Mouse (Mus musculus) left cerebral cortex, postnatal 4 days (tissue): ENCODE results near the gene Helz2. TPM values are rescaled to one million over a fixed set of nuclear protein-coding genes. Genes with fewer than 3 reads are reported as not detected.

Experiments
- DNase-seq: peaks from one replicate; pipeline ENCODE4 v3.0.0-alpha.2; 2022
- intact Hi-C: fragments of 180-260 bp; cut with DNase I; formaldehyde crosslinking; loops from one replicate; pipeline ENCODE4 v1.15.1; 2025
- total RNA-seq, 2 experiments: library from RNA; stranded (reverse); gene quantifications; 2 replicates each; pipeline ENCODE4 v1.2.3; 2021

The Helz2 gene
- total RNA-seq, 2 experiments from 2014 or later = 1.4 to 1.5 TPM

DNA sequence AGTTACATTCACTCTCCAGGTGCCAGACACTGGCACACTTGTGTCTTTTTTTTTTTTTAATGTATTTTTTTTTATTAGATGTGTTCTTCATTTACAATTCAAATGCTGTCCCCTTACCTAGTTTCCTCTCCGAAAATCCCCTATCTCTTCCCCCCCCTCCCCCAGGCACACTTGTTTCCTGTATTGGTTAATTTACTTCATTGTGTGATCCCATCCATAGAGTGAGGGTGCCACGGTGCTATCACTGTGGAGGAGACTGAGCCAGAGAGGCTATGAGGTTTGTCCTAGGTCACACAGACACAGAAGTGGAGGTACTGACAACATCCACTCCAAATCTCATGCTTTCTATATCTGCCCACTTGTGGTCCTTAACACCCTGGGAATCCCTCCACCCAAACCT is 3.0 kb downstream of the Helz2 start:
- intact Hi-C loops = no loop called here
- no peak for DNase-seq

DNA sequence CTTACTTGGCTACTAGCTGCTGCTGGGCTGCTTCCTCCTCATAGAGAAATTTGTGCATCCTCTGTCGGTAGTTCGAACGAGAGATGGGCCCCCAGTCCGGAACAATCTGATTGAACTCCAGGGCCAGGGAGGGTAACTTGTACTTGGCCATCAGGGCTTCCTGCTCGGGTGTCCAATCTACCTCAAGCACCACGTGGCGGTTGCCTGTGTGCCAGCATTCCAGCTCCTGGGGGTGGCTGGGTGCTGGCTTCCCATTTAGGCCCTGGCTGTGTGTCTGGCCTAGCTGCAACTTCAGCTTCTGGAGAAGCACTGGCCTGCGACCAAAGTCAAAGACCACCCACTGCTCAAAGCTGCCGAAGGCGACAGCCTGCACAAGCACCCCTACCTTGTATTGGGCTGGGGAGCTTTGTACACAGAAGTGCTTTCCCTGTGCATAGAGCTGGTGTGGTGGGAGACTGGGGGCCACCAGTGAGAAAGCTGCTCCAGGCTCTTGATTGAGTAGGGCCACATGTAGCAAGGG is 3.7 kb downstream of the Helz2 start:
- DNase-seq = peak; percentile 81
- intact Hi-C loops = no loop called here

DNA sequence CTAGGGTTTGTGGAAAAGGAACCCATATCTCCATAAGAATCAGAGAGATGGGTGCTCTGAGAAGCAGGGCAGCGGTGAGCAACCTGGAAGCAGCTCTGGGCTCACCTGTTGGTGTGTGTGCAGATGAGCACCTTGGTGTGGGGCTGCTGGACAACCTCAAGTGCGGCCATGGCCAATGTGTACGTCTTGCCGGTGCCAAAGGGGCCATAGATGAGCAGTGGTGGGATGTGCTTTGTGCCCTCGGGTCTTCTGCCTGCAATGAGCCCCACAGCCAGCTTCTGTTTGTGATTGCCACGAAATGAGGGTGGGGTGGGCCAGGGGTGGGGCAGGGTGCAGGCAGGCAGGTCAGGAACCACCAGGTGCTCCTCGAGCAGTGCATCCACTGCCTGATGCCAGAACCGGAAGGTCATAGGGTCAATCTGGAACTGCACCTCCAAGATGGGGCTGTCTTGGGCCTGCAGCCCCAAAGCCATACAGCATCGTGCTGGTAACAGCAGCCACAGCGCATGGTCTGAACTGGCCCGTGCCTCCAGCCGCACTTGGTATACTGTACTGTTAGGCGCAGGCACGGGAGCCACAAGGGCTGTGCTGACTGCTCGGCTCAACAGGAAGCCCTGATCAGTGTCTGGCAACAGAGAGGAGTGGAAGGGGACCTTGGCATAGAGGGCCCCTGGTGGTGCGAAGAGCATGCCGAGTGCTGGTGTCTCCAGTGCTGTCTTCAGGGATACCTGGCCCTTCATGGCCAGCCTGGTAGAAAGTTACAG is 4.4 kb downstream of the Helz2 start:
- no peak for DNase-seq
- intact Hi-C loops = no loop called here

DNA sequence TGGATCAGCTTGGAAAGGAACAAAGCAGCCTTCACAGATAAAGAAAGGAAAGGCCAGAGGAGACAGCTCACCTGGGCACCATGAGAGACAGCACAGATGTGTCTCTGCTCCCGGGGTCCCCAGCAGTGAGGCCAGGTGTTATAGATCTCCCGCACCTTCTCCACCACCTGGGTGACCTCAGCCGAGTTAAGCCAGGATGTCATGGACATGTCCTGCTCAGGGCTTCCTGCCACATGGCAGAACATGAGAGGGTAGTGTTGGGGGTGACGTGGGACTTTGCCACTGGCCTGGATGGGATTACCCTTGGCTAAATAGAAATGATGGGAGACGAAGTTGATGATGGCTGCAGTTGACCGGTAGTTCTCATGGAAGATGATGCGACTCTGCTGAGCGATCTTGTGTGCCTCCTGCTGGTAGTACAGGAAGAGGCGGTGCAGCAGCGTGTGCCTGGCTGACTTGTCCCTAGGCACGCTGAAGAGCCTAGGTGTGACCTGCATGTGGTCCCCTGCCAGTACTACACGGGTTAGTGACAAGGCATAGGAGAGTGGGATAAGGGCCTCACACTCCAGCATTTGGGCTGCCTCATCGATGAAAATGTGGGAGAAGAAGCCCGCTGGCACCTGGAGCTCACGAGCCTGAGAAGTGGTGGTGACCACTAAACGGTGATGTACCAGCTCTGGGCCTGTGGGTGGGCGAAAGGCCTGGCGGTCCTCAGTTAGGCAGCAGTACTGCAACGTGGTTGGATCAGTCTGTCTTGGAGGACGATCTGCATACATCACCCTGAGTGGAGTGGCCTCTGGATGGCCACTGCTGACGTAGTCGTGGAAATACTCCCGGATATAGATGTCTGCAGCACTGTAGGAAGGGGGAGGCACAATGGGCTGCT is 5.9 kb downstream of the Helz2 start:
- intact Hi-C loops = no loop called here
- DNase-seq = no peak

- DNase-seq = no peak
- intact Hi-C loops = no loop called here
Measured at GRCm38 (mm10) chr2:181234680-181235079, 7.1 kb downstream of the Helz2 start.

GRCm38 (mm10) chr2:181233443-181233842 is 8.4 kb downstream of the Helz2 start:
- intact Hi-C loops = no loop called here

DNA sequence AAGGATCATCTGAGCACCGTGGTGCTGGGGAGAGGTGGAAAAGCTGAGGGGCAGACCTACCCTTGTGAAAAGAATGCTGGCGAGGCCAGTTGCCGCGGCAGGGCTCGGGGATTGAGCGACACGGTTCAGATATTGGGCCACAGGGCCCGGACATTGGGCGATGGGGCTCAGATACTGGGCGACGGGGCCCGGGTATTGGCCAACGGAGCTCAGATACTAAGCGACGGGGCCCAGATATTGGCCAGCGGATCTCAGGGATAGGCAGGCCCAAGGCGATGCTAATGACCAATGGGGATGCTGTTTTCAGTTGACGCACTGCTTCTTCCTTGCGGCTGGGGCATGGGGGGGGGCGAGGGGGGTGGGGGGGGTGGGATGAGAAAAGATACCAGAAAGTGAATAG is 10.7 kb downstream of the Helz2 start:
- intact Hi-C loops = no loop called here
- DNase-seq = no peak

More at GRCm38 (mm10) chr2:181233443-181233842, 8.4 kb downstream of the Helz2 start:
- DNase-seq = no peak

- intact Hi-C loops = no loop called here
- no peak for DNase-seq
Measured at GRCm38 (mm10) chr2:181228335-181228734, 13.5 kb downstream of the Helz2 start.

- intact Hi-C loops = no loop called here
- DNase-seq = no peak
Measured at GRCm38 (mm10) chr2:181227122-181227521, 14.7 kb downstream of the Helz2 start.

GRCm38 (mm10) chr2:181224994-181225393 is 16.8 kb downstream of the Helz2 start:
- no peak for DNase-seq
- intact Hi-C loops = no loop called here

GRCm38 (mm10) chr2:181220361-181220760 is 21.5 kb downstream of the Helz2 start:
- intact Hi-C loops = no loop called here
- no peak for DNase-seq

- DNase-seq = peak; percentile 69
- intact Hi-C loops = no loop called here
Measured at GRCm38 (mm10) chr2:181219538-181220216, 22.1 kb downstream of the Helz2 start, which contains the start of gene Fndc11. Gene Fndc11, plus strand, starts transcription at chr2:181220013.

DNA sequence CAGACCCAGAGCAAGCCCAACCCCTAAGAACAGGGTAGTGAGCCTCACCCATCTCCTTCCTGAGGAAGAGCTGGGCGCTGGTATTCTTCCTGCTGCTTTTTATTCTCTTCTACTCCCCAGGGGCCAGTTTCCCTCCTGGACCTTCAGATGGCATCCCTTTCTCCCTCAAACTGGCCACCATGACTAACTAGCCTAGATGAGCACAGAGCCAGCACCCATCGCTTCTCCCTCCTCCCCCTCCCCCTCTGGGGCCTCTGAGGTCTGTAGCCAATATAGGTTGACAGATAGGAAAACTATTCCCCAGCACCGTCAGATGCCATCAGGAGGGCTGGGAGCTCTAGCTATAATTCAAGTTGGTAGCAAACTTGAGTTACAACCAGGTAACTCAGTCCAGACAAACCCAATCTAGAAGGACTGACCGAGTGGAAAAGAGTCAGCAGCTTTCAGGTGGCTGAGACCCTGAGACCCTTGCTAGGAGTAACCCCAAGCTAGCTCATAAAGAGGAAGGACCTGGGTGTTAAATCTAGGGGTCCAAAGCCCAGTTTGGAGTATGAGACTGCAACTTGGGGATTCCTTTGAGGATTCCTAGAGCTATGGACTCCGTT is 22.8 kb downstream of the Helz2 start:
- DNase-seq = no peak
- intact Hi-C loops = no loop called here

DNA sequence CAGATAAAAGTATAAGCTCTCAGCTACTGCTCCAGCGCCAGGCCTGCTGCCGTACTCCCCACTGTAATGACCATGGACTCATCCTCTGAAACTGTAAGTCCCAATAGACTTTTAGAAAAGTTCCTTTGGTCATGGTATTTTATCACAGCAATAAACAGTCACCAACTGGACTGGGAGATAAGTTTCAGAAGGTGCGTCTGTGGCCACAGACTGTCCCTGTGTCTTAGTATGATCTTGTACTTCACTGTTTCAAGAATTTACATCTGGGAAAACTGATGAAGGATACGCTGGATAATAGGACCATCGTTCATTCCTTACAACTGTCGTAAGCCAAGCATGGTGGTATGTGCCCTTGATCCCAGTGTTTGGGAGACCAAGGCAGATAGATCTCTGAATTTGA is 25.8 kb downstream of the Helz2 start:
- intact Hi-C loops = no loop called here
- DNase-seq = no peak

GRCm38 (mm10) chr2:181213021-181213445 is 28.8 kb downstream of the Helz2 start, which contains the start of gene Srms:
Gene Srms, minus strand, starts transcription at chr2:181213185.
- no peak for DNase-seq
- intact Hi-C loops = no loop called here

DNA sequence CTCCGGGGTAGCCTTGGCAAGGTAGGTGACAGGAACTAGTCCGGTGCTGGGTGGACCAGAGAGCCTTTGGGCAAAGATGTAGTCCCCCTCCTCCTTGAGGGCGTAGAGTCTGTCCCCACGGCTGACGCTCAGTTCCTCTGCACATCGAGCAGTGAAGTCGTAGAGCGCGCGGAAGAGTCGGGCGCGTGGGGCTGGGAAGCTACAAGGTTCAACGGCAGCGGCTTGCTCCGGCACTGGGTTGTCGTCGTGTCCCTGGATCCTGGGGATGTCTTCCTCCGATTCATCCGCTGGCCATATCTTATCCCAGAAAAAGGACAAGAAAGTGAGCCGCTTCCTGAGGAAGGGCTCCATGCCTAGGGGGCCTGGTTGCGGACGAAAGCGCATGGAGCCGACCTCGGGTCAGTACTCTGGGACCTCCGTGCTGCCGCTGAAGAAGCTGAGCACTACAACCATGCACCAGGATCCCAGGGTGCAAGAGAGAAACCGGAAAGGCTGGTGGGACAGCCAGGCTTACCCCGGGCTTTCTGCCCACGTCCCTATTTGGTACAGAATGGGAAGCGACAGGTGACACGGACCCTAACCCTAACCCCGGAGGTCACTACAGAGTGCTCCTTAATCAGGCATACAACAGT is 29.3 kb downstream of the Helz2 start:
- DNase-seq = no peak
- intact Hi-C loops = no loop called here

- DNase-seq = no peak
- intact Hi-C loops = no loop called here
Measured at GRCm38 (mm10) chr2:181206118-181206517, 35.7 kb downstream of the Helz2 start.

GRCm38 (mm10) chr2:181205678-181206077 is 36.1 kb downstream of the Helz2 start:
- no peak for DNase-seq

GRCm38 (mm10) chr2:181202886-181203285 is 38.9 kb downstream of the Helz2 start:
- DNase-seq = no peak
- intact Hi-C loops = no loop called here

More at GRCm38 (mm10) chr2:181205678-181206077, 36.1 kb downstream of the Helz2 start:
- intact Hi-C loops = no loop called here

DNA sequence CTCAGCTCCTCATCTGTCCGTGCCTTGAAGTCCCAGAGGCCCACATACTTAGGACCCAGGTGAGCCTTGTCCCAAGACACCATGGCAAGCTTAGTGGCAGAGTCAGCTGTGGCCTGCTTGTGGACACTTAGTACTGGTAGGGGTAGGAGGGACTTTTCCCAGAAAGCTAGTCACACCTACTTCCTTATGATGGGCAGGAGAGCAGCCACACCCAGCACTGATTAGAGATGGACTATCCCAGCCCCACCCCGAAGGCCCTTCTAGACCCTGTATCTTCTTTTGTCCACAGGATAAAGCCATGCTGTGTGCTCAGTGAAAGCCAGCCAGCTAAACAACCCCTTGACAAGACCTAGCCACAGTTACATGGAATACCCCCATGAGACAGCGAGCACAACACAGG is 39.4 kb downstream of the Helz2 start, which contains the start of gene Ptk6:
Gene Ptk6, minus strand, starts transcription at position 368 of the 400 bp plus-strand sequence.
- intact Hi-C loops = no loop called here
- DNase-seq = no peak
